Mouse (Mus musculus) heart, postnatal 0 days (tissue): ENCODE results near the gene Dnah3. TPM values are rescaled to one million over a fixed set of nuclear protein-coding genes. Genes with fewer than 3 reads are reported as not detected.

Experiments used
- ATAC-seq: fragments of 200-750 bp; cut with Nextera tagmentation; 2 replicates; pipeline ENCODE4 v1.8.0; 2017; ENCODE audit warnings: low read depth, moderate number of reproducible peaks, moderate library complexity; ENCODE audit not compliant: insufficient read depth
- DNase-seq: peaks from one replicate; pipeline ENCODE4 v3.0.0-alpha.2; 2016; ENCODE audit warnings: low spot score
- H3K27ac ChIP-seq: fragments of 300-500 bp; sonication (generic); 2 replicates; pipeline ENCODE4 v1.5.1; 2014; ENCODE audit warnings: low read depth, mild to moderate bottlenecking
- H3K27me3 ChIP-seq: fragments of 300-500 bp; sonication (generic); 2 replicates; pipeline ENCODE4 v1.6.1; 2014; ENCODE audit warnings: low read length, mixed read lengths; ENCODE audit not compliant: control insufficient read depth, insufficient read depth
- H3K36me3 ChIP-seq: fragments of 300-500 bp; sonication (generic); replicated peaks from 2 replicates; pipeline ENCODE4 v1.6.1; 2014; ENCODE audit warnings: low read length, mixed read lengths; ENCODE audit not compliant: control insufficient read depth, insufficient read depth
- H3K4me1 ChIP-seq: fragments of 300-500 bp; sonication (generic); 2 replicates; pipeline ENCODE4 v1.6.1; 2014; ENCODE audit warnings: antibody characterized with exemption; ENCODE audit not compliant: control insufficient read depth, insufficient read depth
- H3K4me2 ChIP-seq: fragments of 300-500 bp; sonication (generic); 2 replicates; pipeline ENCODE4 v1.6.1; 2014; ENCODE audit warnings: low read depth, mild to moderate bottlenecking, low read length, moderate library complexity
- H3K4me3 ChIP-seq: fragments of 300-500 bp; sonication (generic); 2 replicates; pipeline ENCODE4 v1.5.1; 2014; ENCODE audit warnings: low read depth, low read length
- H3K9ac ChIP-seq: fragments of 300-500 bp; sonication (generic); replicated peaks from 2 replicates; pipeline ENCODE4 v1.6.1; 2014; ENCODE audit warnings: low read depth, low read length, mixed read lengths
- H3K9me3 ChIP-seq: fragments of 300-500 bp; sonication (generic); replicated peaks from 2 replicates; pipeline ENCODE4 v1.6.1; 2016; ENCODE audit warnings: low read length; ENCODE audit not compliant: control insufficient read depth
- CTCF ChIP-seq: IDR thresholded peaks from 2 replicates; pipeline ENCODE4 v1.5.1; 2016; ENCODE audit warnings: antibody characterized with exemption, control low read depth, low read depth
- EP300 ChIP-seq: IDR thresholded peaks from 2 replicates; pipeline ENCODE4 v1.6.1; 2016; ENCODE audit warnings: antibody characterized with exemption, low read depth
- WGBS: fragments of 180-500 bp; shearing (Covaris S2); extraction: QIAGEN DNeasy Blood & Tissue Kit; methylation state at CpG from one replicate; pipeline ENCODE4 v1.1.7; 2014; 5-methylcytosine and 5-hydroxymethylcytosine counted together
- polyA plus RNA-seq: library from polyadenylated mRNA; unstranded; fragments of >200 nt; fragmentation: Nextera tagmentation; extraction: Ambion mirVana; gene quantifications from 2 replicates; pipeline ENCODE4 v1.2.1, GENCODE M21; 2015
- total RNA-seq: library from RNA; depleted of rRNA; stranded (reverse); fragments of >200 nt; gene quantifications from 2 replicates; pipeline ENCODE4 v1.2.3, GENCODE M21; 2014; ENCODE audit warnings: low replicate concordance

Gene Dnah3
- total and polyA plus RNA-seq, 2 experiments from 2014 or later: not detected

DNA sequence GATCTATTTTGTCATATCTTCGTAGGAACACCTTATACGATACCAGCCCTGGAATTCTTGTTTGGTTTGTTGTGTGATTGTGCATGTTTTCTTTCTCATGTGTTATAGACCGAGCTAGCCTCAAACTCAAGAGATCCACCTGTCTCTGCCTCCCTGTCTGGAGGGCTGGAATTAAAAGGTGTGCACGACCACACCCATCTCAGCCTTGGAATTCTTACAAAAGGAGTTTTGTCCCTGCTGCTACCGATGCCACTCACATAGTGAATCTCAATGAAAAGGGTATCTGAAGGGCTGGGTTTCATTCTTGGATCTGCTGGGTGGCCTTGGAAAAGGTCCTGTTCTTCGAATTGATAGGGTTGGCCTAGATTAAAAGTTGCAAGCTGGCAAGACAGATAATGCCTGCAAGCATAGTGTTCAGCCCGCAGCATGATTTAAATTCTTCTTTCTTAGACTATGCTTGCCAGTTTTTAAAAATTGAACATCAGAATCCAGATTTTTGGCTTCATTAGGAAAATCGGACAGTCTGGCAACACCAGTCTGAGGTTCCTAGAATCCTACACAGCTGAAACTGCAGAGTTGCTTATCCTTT is 197.5 kb downstream of the Dnah3 start:
- TF ChIP-seq CTCF (no peak), EP300 (no peak)
- Histone ChIP-seq H3K27ac (no peak overlapping the region), H3K36me3 (no peaks in the 10 kb centered on the region), H3K27me3 (no peaks in the 10 kb centered on the region), H3K4me3 (no peak overlapping the region), H3K4me2 (no peak overlapping the region), H3K9me3 (no peaks in the 10 kb centered on the region), H3K4me1 (peaks cover 10% of the 10 kb centered on the region; the same call in 1 of the 2 replicates), H3K9ac (no peak overlapping the region)
- ATAC-seq: no peak
- WGBS: 85% methylated on average over 8 of the region's 8 CpGs
- no peak for DNase-seq

DNA sequence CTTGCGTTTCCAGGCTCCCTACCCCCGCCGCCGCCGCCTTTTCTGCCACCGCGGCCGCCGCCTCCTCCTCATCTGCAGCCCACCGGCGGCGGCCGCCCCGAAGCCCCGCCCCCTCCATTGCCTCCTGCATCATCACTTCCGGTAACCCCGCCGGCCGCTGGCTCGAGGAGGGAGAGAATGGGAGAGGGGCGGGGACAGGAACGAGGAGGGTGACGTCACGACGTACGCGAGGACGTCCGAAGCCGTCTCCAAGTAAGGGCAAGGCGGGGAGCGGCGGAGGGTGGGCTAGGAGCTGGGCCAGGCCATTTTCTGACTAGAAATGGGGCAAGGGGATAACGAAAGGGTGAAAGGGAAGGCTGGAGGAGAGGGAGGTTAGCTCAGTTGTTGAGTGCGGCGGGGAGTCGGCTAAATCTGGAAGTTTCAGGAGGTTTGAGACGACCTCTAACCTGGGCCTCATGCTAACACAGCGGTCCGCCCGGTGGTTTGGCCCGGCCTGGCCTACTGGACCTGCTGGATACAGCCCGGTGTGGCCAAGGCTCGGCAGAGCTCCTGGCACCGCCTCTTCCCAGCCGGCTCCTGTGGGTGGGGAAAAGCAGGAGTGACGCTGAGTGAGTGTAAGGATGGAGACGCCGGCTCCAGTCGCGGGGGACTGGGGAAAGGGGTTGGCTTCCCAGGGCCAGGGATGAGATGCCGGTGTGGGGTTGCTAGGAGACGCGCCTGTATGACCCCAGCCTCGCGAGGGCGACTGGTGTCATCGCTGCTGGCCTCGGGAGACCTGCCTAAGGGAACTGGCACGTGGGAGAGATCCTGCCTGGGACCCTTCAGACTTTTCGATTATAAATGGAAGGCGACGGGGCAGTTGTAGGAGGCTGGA is 199.2 kb downstream of the Dnah3 start, which contains the start of the genes Lyrm1 and Dcun1d3:
TSS of gene Lyrm1 (plus strand) at position 223 of the 874 bp plus-strand sequence.
TSS of gene Dcun1d3 (minus strand) at position 660 of the 874 bp plus-strand sequence.
- DNase-seq: peak; percentile 99
- no peaks in the 10 kb centered on the region for H3K9me3 ChIP-seq
- H3K4me3 ChIP-seq: peak within 1 kb of the TSS; percentile 70
- H3K4me2 ChIP-seq: peak within 1 kb of the TSS; percentile 75
- TF ChIP-seq CTCF (no peak), EP300 (peak; percentile 55; the same call in 1 of the 2 replicates)
- WGBS: under 1% methylated on average over 61 of the region's 63 CpGs
- peaks cover 10% of the 10 kb centered on the region; the same call in 1 of the 2 replicates for H3K4me1 ChIP-seq
- no peaks in the 10 kb centered on the region for H3K27me3 ChIP-seq
- peak within 1 kb of the TSS; percentile 95 for H3K27ac ChIP-seq
- H3K9ac ChIP-seq: peak within 1 kb of the TSS; percentile 71
- no peaks in the 10 kb centered on the region for H3K36me3 ChIP-seq
- ATAC-seq: peak; percentile 99

- WGBS: 1% methylated on average over 14 of the region's 15 CpGs
- peak overlapping the region; percentile 95 for H3K27ac ChIP-seq
- no peaks in the 10 kb centered on the region for H3K9me3 ChIP-seq
- peak; percentile 9 for ATAC-seq
- no peaks in the 10 kb centered on the region for H3K36me3 ChIP-seq
- peak overlapping the region; percentile 71 for H3K9ac ChIP-seq
- H3K27me3 ChIP-seq: no peaks in the 10 kb centered on the region
- no peak for DNase-seq
- H3K4me3 ChIP-seq: peak overlapping the region; percentile 70
- H3K4me2 ChIP-seq: peak overlapping the region; percentile 75
- no peak for TF ChIP-seq EP300
- no peak for TF ChIP-seq CTCF
- H3K4me1 ChIP-seq: peaks cover 10% of the 10 kb centered on the region; the same call in 1 of the 2 replicates
These were observed 200.1 kb downstream of the Dnah3 start for GRCm38 (mm10) chr7:119894818-119895544.

DNA sequence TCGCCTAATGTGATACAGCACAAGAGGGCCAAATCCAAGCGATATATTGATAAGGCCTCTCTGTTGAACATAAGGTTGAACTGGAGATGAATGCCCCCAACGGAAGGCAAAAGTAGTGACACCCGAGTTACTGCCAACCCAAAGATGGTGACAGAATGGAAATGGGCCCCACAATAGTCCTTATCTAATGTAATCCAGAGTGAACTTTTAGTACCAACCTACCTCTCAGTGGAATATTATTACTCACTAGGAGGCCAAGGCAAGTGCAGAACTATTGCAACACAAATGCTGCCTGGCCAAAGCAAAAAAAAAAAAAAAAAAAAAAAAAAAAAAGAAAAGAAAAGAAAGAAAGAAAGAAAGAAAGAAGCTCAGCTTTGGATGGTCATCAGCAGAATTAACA is 202.3 kb downstream of the Dnah3 start:
- Histone ChIP-seq H3K9ac (no peak overlapping the region), H3K36me3 (no peaks in the 10 kb centered on the region), H3K27ac (no peak overlapping the region), H3K27me3 (no peaks in the 10 kb centered on the region), H3K4me1 (peaks cover 11% of the 10 kb centered on the region; the same call in 1 of the 2 replicates), H3K4me2 (no peak overlapping the region), H3K9me3 (no peaks in the 10 kb centered on the region), H3K4me3 (no peak overlapping the region)
- no peak for TF ChIP-seq EP300
- no peak for TF ChIP-seq CTCF
- WGBS: 79% methylated on average over 4 of the region's 4 CpGs
- DNase-seq (no peak), ATAC-seq (no peak)

DNA sequence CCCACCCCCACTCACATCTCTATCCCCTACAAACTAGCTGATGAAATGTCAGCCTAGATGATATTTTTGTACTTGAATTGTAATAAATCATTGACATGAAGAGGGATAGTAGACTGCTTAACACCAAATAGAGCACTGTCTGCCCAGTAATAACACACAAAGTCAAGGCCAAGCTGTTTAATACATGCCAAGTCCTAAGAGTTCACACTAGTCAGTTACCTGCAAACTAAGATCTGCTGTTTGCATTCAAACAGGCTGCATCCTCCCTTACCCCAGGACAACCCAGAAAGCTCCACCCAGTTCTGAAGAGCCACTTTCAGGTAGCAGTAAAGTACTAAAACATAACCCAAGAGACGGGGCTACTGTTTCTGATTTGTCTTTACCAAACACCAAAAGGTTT is 202.9 kb downstream of the Dnah3 start:
- Histone ChIP-seq H3K9me3 (no peaks in the 10 kb centered on the region), H3K27me3 (no peaks in the 10 kb centered on the region), H3K27ac (no peak overlapping the region), H3K4me3 (no peak overlapping the region), H3K4me2 (no peak overlapping the region), H3K9ac (no peak overlapping the region), H3K4me1 (peaks cover 13% of the 10 kb centered on the region; the same call in 1 of the 2 replicates), H3K36me3 (no peaks in the 10 kb centered on the region)
- TF ChIP-seq EP300 (no peak), CTCF (no peak)
- ATAC-seq (no peak), DNase-seq (no peak)
- 85% methylated on average over 1 of the region's 1 CpGs for WGBS
